Mouse (Mus musculus) spleen, adult 2 months (tissue): ENCODE measurements around the gene Ktn1.

Experiments
- CTCF ChIP-seq: fragments of 200-500 bp; IDR thresholded peaks from 2 replicates; pipeline ENCODE4 v1.5.1; 2011; ENCODE audit warnings: mild to moderate bottlenecking, inconsistent platforms; ENCODE audit not compliant: insufficient read depth, insufficient read length, insufficient replicate concordance; ENCODE audit errors: extremely low read depth
- POLR2A ChIP-seq: fragments of 200-500 bp; IDR thresholded peaks from 2 replicates; pipeline ENCODE4 v1.6.1; 2011; ENCODE audit warnings: low read depth, low read length, inconsistent platforms

GRCm38 (mm10) chr14:47621901-47622300, 26.3 kb upstream of the Ktn1 start:
- no peak for TF ChIP-seq POLR2A
- no peak for TF ChIP-seq CTCF
